Mouse (Mus musculus) heart, postnatal 25 days (tissue): Measurements from ENCODE around the gene Mgat1. TPM values are rescaled to one million over a fixed set of nuclear protein-coding genes. Genes with fewer than 3 reads are reported as not detected.

Source experiments
- total RNA-seq, 2 experiments: library from RNA; stranded (reverse); gene quantifications; 2 replicates each; pipeline ENCODE4 v1.2.3; 2021

Gene Mgat1
- total RNA-seq, 2 experiments from 2014 or later, result 49.1 to 64.1 TPM

Other genes with a start within 250 kb of the Mgat1 start
- 1 to 10 TPM; 5.6 to 7.0 TPM for gene 9930111J21Rik2, start 192.9 kb upstream of the Mgat1 start, total RNA-seq
- gene Tgtp2, start 180.0 kb upstream of the Mgat1 start, total RNA-seq, result 1 to 10 TPM in 1 of 2 experiments, under 1 TPM in 1; 0.55 to 1.7 TPM
- gene Ifi47, start 167.6 kb upstream of the Mgat1 start, total RNA-seq, result 1 to 10 TPM; 1.3 to 3.0 TPM
- gene Olfr1396, start 129.3 kb upstream of the Mgat1 start, total RNA-seq, result 1 to 10 TPM; 1.3 to 1.7 TPM
- not detected for gene Olfr1395, start 101.9 kb upstream of the Mgat1 start, total RNA-seq
- gene Olfr1394, start 89.8 kb upstream of the Mgat1 start, total RNA-seq, result not detected
- 10 to 100 TPM; 25.0 to 35.0 TPM for gene Btnl9, start 57.0 kb upstream of the Mgat1 start, total RNA-seq
- 10 to 100 TPM; 21.5 to 29.6 TPM for gene Zfp62, start 40.9 kb upstream of the Mgat1 start, total RNA-seq
- under 1 TPM; 0.10 to 0.11 TPM for gene Olfr1393, start 34.1 kb downstream of the Mgat1 start, total RNA-seq
- gene Olfr1392, start 41.1 kb downstream of the Mgat1 start, total RNA-seq, result not detected
- not detected for gene Olfr10, start 60.5 kb downstream of the Mgat1 start, total RNA-seq
- gene Olfr1391, start 78.6 kb downstream of the Mgat1 start, total RNA-seq, result not detected
- not detected for gene Olfr1390, start 91.0 kb downstream of the Mgat1 start, total RNA-seq
- not detected for gene Olfr1389, start 178.9 kb downstream of the Mgat1 start, total RNA-seq
- under 1 TPM; 0.13 to 0.14 TPM for gene Olfr1388, start 192.4 kb downstream of the Mgat1 start, total RNA-seq
- under 1 TPM; 0.06 to 0.10 TPM for gene Olfr1387, start 211.2 kb downstream of the Mgat1 start, total RNA-seq
- gene Olfr1386, start 220.9 kb downstream of the Mgat1 start, total RNA-seq, result not detected
- not detected for gene Olfr1385, start 244.9 kb downstream of the Mgat1 start, total RNA-seq